Mouse (Mus musculus) brain, embryonic 14.5 days (tissue): ENCODE results near the gene Ovol2.

Source experiments
- CTCF ChIP-seq: fragments of 200-500 bp; IDR thresholded peaks from 2 replicates; pipeline ENCODE4 v1.5.1; 2012; ENCODE audit warnings: inconsistent platforms, mild to moderate bottlenecking, moderate library complexity, borderline replicate concordance; ENCODE audit not compliant: insufficient read depth, insufficient read length; ENCODE audit errors: extremely low read depth
- POLR2A ChIP-seq: fragments of 200-500 bp; IDR thresholded peaks from 2 replicates; pipeline ENCODE4 v1.6.1; 2012; ENCODE audit warnings: mild to moderate bottlenecking, inconsistent platforms, borderline replicate concordance; ENCODE audit not compliant: poor library complexity, insufficient read depth, insufficient read length, severe bottlenecking; ENCODE audit errors: extremely low read depth

GRCm38 (mm10) chr2:144308561-144308960 is 23.4 kb downstream of the Ovol2 start:
- TF ChIP-seq POLR2A (no peak), CTCF (no peak)
